Mouse (Mus musculus): Measurements from ENCODE around the gene Fam76a. TPM values are rescaled to one million over a fixed set of nuclear protein-coding genes. Genes with fewer than 3 reads are reported as not detected.

Gene Fam76a
- total and polyA plus RNA-seq, 3 experiments: 10.3 to 11.5 (median 10.8) TPM

- H3K4me2 ChIP-seq (ENCODE audit: insufficient read depth, low read depth, poor library complexity, severe bottlenecking): no peak overlapping the region
- dilution Hi-C loops (cut with MboI; ENCODE audit: extremely low pct_ligation_motif_present, extremely low pct_unique_long_range_greater_than_20kb, low sequenced_read_pairs): no loop called here
- DNase-seq (ENCODE audit: extremely low read depth): no peak
Measured at GRCm38 (mm10) chr4:132944106-132944505, 21.7 kb upstream of the Fam76a start.

GRCm38 (mm10) chr4:132943088-132943487 lies 20.7 kb upstream of the Fam76a start:
- Histone ChIP-seq H3K27ac (ENCODE audit: insufficient read depth, low read depth) (no peak overlapping the region), H3K36me3 (replicated peaks in 1 of 2; ENCODE audit: control insufficient read depth in 1 of 2, insufficient read depth in 1 of 2, low read length in 1 of 2) (no peaks in the 10 kb centered on the region), H3K79me2 (replicated peaks; ENCODE audit: control insufficient read depth, extremely low read depth, insufficient read depth, poor library complexity, severe bottlenecking) (no peaks in the 10 kb centered on the region), H3K9ac (ENCODE audit: insufficient read depth, low read depth) (no peak overlapping the region), H3K27me3 (replicated peaks) (no peaks in the 10 kb centered on the region), H3K4me2 (ENCODE audit: insufficient read depth, low read depth, poor library complexity, severe bottlenecking) (no peak overlapping the region), H3K4me1 (ENCODE audit: control insufficient read depth in 1 of 2, insufficient read depth in 2 of 2) (peaks cover 21 to 60% of the 10 kb centered on the region in 2 experiments), H3K4me3 (replicated peaks in 1 of 3; ENCODE audit: low read depth in 2 of 3, low read length in 2 of 3, poor library complexity in 1 of 3) (no peak overlapping the region), H3K9me3 (replicated peaks; ENCODE audit: low read length) (no peaks in the 10 kb centered on the region)
- DNase-seq (ENCODE audit: extremely low read depth): no peak
- TF ChIP-seq USF2 (conservative IDR thresholded peaks at IDR 0.05; ENCODE audit: low read depth, low read length): no peak
- no peak for TF ChIP-seq E2F4 (IDR thresholded peaks at IDR 0.05; ENCODE audit: insufficient replicate concordance, low read depth, low read length)
- TF ChIP-seq SIN3A (IDR thresholded peaks at IDR 0.05; ENCODE audit: low read length): no peak
- TF ChIP-seq UBTF (IDR thresholded peaks at IDR 0.05; ENCODE audit: low read depth, low read length): no peak
- TF ChIP-seq ZKSCAN1 (IDR thresholded peaks at IDR 0.05; ENCODE audit: borderline replicate concordance, low read depth, low read length): no peak
- TF ChIP-seq ZC3H11A (IDR thresholded peaks at IDR 0.05; ENCODE audit: low read depth, low read length): no peak
- no peak for TF ChIP-seq KAT2A (IDR thresholded peaks at IDR 0.05; ENCODE audit: insufficient replicate concordance, low read length)
- TF ChIP-seq MAZ (IDR thresholded peaks at IDR 0.05; ENCODE audit: low read depth, low read length): no peak
- no peak for TF ChIP-seq USF1 (IDR thresholded peaks at IDR 0.05; ENCODE audit: low read depth, low read length)
- TF ChIP-seq NELFE (IDR thresholded peaks at IDR 0.05; ENCODE audit: low read depth, low read length): no peak
- TF ChIP-seq ETS1 (conservative IDR thresholded peaks at IDR 0.05; ENCODE audit: low read depth, low read length): no peak
- TF ChIP-seq SMC3 (IDR thresholded peaks at IDR 0.05; ENCODE audit: low read depth, low read length): no peak
- no peak for TF ChIP-seq PAX5 (IDR thresholded peaks at IDR 0.05; ENCODE audit: low read length)
- TF ChIP-seq IRF4 (IDR thresholded peaks at IDR 0.05; ENCODE audit: low read depth, low read length): no peak
- TF ChIP-seq CTCF (conservative IDR thresholded peaks at IDR 0.05 in 1 of 2, IDR thresholded peaks at IDR 0.05 in 1 of 2; ENCODE audit: low read depth in 2 of 2, low read length in 2 of 2): no peak
- no peak for TF ChIP-seq GABPA (IDR thresholded peaks at IDR 0.05; ENCODE audit: insufficient replicate concordance, low read depth, low read length)
- no peak for TF ChIP-seq CHD1 (IDR thresholded peaks at IDR 0.05; ENCODE audit: low read depth, low read length)
- TF ChIP-seq MAFK (IDR thresholded peaks at IDR 0.05; ENCODE audit: insufficient replicate concordance, low read length): no peak
- TF ChIP-seq TBP (conservative IDR thresholded peaks at IDR 0.05; ENCODE audit: low read depth, low read length): no peak
- TF ChIP-seq POLR2A (IDR thresholded peaks at IDR 0.05; ENCODE audit: low read depth, low read length): no peak
- dilution Hi-C loops (cut with MboI; ENCODE audit: extremely low pct_ligation_motif_present, extremely low pct_unique_long_range_greater_than_20kb, low sequenced_read_pairs): no loop called here
- in situ Hi-C loops (cut with MboI; ENCODE audit: low pct_ligation_motif_present, low pct_unique_long_range_greater_than_20kb, low sequenced_read_pairs): no loop called here

More at GRCm38 (mm10) chr4:132944106-132944505, 21.7 kb upstream of the Fam76a start:
- Histone ChIP-seq H3K4me3 (replicated peaks in 1 of 3; ENCODE audit: low read depth in 2 of 3, low read length in 2 of 3, poor library complexity in 1 of 3) (no peak overlapping the region), H3K9ac (ENCODE audit: insufficient read depth, low read depth) (no peak overlapping the region), H3K27me3 (replicated peaks) (no peaks in the 10 kb centered on the region), H3K79me2 (replicated peaks; ENCODE audit: control insufficient read depth, extremely low read depth, insufficient read depth, poor library complexity, severe bottlenecking) (no peaks in the 10 kb centered on the region), H3K36me3 (replicated peaks in 1 of 2; ENCODE audit: control insufficient read depth in 1 of 2, insufficient read depth in 1 of 2, low read length in 1 of 2) (no peaks in the 10 kb centered on the region), H3K27ac (ENCODE audit: insufficient read depth, low read depth) (no peak overlapping the region), H3K4me1 (ENCODE audit: control insufficient read depth in 1 of 2, insufficient read depth in 2 of 2) (peaks cover 18 to 65% of the 10 kb centered on the region in 2 experiments), H3K9me3 (replicated peaks; ENCODE audit: low read length) (no peaks in the 10 kb centered on the region)
- in situ Hi-C loops (cut with MboI; ENCODE audit: low pct_ligation_motif_present, low pct_unique_long_range_greater_than_20kb, low sequenced_read_pairs): no loop called here
- TF ChIP-seq ZKSCAN1 (IDR thresholded peaks at IDR 0.05; ENCODE audit: borderline replicate concordance, low read depth, low read length): no peak
- no peak for TF ChIP-seq ELF1 (IDR thresholded peaks at IDR 0.05; ENCODE audit: low read depth, low read length)
- TF ChIP-seq MAX (IDR thresholded peaks at IDR 0.05; ENCODE audit: low read length): no peak
- TF ChIP-seq UBTF (IDR thresholded peaks at IDR 0.05; ENCODE audit: low read depth, low read length): no peak
- no peak for TF ChIP-seq HCFC1 (IDR thresholded peaks at IDR 0.05; ENCODE audit: low read depth, low read length)
- TF ChIP-seq TBP (conservative IDR thresholded peaks at IDR 0.05; ENCODE audit: low read depth, low read length): no peak

All from CH12.LX (cell line).